Mouse (Mus musculus) ovary, postnatal 10 days (tissue): Measurements from ENCODE around the gene H2-Ob.

Source experiments
- DNase-seq: peaks from one replicate; pipeline ENCODE4 v3.0.0; 2022; ENCODE audit warnings: low spot score

The H2-Ob gene

DNA sequence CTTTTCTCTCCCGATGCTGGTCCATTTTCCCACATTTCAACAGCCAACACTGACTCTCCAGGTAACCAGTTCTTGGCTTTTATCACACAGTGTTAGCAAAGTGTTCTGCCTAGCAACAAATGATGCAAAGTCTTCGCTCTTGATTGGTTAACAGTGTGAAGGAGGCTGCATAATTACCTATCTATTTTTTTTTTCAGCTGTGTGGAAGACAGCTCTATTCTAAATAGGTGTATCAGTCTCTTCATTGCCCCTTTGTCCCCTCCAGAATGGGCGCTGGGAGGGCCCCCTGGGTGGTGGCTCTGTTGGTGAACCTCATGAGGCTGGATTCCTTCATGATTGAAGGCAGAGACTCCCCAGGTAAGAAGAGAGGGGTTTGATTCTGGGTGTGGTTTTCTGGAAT, at the start of gene H2-Ob:
TSS of gene H2-Ob (plus strand) at position 198 of the 400 bp plus-strand sequence.
- no peak for DNase-seq

- DNase-seq, result no peak
Observed at GRCm38 (mm10) chr17:34188986-34189385, 49.7 kb upstream of the H2-Ob start.

GRCm38 (mm10) chr17:34192852-34193251, 45.9 kb upstream of the H2-Ob start:
- no peak for DNase-seq

- no peak for DNase-seq
Observed at GRCm38 (mm10) chr17:34193468-34193867, 45.2 kb upstream of the H2-Ob start.

DNA sequence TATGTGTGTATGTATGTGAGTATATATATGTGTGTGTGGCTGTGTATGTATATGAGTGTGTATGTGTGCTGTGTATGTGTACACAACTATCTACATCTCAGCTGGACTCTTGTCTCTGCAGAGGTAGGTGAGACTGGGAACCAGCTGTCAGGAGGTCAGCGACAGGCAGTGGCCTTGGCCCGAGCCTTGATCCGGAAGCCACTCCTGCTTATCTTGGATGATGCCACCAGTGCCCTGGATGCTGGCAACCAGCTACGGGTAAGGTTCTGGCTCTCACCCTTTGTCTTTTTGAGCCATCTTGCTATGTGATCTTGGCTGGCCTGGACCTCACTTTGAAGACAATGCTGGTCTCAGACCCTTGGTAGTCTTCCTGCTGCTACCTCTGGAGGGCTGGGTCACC, 44.0 kb upstream of the H2-Ob start:
- DNase-seq, result no peak

DNA sequence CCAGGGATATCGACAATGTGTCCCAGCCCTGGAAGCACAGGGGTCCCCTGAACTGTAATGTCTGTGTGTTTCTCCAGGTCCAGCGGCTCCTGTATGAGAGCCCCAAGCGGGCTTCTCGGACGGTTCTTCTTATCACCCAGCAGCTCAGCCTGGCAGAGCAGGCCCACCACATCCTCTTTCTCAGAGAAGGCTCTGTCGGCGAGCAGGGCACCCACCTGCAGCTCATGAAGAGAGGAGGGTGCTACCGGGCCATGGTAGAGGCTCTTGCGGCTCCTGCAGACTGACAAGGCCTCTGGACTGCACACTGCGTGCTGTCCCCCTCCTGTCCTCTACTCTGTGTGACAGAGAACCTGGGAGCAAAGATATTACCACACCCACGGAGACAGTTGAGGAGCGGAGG, 42.2 kb upstream of the H2-Ob start:
- no peak for DNase-seq

DNA sequence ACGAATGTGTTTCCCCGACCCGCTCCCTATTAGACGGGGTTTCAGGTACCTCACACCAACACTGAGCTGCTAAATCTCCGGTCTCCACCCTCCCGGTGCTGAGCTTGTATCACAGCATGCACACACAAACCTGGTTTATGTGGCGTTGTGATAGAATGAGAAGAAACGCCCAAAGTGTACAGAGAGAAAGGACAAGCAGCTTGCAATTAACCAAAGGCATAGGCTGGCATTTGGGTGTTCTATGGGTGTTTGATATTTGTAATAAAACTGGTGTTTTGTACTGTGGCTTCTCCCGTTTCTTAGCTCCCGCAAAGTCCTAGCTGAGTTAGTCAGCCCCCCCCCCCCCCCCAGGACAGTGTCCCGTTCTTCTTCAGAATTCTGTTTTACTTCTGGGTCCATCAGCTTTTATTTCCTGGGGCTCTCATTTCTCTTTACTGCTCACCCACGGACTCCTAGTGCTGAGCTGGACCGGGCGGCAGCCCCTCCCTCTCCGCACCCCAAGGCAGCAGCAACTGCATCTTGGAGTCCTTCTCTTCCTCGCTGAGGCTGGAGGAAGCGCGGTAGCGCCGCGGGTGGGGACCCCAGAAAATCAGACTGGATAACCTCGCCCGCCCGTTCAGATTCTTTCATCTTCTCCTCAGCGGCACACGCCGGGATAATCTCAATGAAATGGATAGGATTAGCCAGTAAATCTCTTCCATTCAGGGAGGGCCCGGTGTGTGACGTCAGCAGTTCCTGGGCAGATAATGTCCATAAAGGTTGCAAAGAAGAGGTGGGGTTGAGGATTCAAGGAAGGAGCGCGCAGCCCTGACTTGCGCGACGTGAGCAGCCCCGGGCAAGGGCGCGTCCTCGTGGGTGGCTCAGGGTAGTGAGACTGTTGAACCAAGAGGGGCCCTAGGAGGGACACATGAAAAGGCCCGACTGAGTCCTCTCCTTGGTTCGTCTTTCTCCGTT, 41.5 kb upstream of the H2-Ob start, which contains the start of gene Psmb8:
TSS of gene Psmb8 (plus strand) at position 781 of the 954 bp plus-strand sequence.
- peak; percentile 74 for DNase-seq

DNA sequence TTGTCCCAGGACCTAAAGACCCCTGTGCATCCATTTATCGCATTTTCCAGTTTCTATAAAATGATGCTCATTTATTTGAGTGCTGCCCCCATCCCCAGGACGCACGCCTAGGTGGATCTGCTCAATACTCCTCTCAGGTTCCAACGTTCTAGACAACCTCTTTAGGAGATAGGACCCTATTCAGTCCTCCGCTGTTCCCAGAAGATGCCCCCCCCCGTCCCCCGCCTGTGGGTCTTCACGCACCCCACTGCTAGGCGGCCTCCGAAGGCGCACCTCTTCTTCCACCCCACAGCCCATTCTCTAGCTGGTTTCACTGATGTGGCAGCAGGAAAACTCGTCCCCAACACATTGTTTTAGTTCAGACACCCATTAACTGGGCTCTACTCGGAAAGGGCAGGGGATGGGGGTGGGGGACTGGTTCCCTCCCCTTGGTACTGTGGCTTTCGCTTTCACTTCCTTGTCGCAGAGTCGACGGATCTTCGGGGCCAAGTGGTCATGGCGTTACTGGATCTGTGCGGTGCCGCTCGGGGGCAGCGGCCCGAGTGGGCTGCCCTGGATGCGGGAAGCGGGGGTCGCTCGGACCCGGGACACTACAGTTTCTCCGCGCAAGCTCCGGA, 40.7 kb upstream of the H2-Ob start:
- no peak for DNase-seq

DNA sequence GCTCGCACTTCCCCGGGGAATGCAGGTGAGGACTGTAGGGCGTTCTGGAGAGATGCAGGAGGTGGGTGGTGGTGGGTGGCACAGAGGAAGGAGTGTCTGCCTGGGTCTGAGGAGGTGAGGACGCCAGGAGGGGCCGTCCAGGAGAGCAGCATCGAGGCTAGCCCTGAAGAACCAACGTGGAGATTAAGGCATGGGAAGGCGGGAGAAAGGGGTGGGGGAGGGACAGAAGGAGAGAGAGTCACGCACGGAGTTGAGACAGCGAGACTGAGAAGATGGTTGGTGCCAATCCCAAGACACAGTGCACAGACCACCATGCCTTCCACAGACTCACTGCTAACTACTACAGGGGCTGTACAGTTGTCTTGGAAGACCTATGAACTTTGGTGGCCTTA, 40.2 kb upstream of the H2-Ob start:
- DNase-seq, result no peak

- DNase-seq, result no peak
Observed at GRCm38 (mm10) chr17:34199050-34199619, 39.6 kb upstream of the H2-Ob start.

- DNase-seq, result no peak
Observed at GRCm38 (mm10) chr17:34200047-34200446, 38.7 kb upstream of the H2-Ob start.

- no peak for DNase-seq
Observed at GRCm38 (mm10) chr17:34200772-34201505, 37.8 kb upstream of the H2-Ob start.

DNA sequence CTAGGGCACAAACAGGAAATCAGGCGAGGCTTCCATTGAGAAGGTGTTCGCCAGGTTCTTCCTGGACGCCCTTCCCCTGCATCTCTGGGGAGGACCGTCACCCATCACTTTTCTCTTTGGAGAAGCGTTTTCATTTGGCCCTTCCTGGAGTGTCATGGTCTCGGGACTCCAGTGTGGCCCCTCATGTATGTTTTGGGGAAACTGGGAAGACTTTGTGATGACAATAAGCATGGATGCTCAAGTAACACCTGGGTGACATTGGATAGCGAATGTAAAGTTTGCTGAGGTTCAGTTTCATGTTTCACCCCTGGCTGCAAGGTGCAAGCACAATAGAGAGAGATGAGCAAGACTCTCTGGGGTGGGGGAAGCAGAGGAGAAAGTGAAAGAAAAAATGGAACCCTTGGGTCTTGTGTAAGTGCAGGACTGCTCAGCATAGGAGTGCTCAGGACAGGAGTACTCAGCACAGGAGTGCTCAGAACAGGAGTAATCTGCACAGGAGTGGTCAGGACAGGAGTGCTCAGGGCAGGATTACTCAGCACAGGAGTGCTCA, 37.1 kb upstream of the H2-Ob start:
- no peak for DNase-seq

- no peak for DNase-seq
Observed at GRCm38 (mm10) chr17:34202760-34203442, 35.8 kb upstream of the H2-Ob start.

- DNase-seq, result no peak
Observed at GRCm38 (mm10) chr17:34203444-34203843, 35.3 kb upstream of the H2-Ob start, which contains the start of gene Tap2. Tap2 (plus strand) TSS chr17:34203527.

DNA sequence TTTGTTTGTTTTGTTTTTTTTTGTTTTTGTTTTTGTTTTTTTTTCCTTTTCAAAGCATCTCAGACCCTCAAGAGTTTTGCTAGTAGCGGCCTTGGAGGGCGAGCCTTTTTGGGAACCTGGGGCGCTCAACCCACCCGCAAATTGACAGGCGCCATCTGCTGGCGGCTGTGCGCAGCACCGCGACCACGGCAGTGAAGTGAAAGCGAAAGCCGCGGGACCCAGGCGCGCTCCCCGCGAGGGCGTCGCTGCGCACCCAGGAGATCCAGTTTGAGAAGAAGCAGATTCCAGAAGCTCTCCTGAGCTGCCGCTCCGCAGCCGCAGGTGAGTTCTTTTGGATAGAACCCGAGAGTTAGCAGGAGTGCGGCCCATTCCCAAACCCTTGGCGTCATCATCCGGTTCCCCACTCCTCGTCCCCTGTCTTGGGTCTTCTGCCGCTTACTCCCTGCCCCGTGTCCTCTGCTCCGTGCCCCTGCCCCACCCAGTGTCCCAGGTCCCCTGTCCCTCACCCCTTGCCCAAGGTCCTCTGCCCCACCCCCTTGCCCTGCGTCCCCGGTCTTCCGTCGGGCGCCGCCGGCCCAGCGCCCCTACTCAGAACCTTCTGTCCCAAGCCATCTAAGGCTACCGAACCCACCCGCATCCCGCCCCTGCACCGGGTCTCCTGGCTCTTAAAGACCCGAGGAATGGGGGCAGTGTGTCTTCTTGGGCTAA, 34.2 kb upstream of the H2-Ob start:
- peak; percentile 85 for DNase-seq

GRCm38 (mm10) chr17:34205021-34205745, 33.5 kb upstream of the H2-Ob start:
- DNase-seq, result no peak

DNA sequence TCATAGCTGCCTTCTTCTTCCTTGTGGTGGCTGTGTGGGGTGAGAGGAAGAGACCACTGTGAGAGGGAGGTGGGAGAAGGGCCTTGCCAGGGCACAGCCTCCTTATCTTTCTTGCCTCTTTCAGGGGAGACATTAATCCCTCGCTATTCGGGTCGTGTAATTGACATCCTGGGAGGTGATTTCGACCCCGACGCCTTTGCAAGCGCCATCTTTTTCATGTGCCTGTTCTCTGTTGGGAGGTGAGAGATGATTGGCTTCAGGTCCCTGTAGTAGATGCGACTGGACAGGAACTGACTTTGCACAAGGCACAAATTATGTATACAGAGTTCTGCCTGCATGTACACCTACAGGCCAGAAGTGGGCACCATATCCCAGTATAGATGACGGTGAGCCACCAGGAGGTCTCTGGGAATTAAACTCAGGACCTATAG, 32.9 kb upstream of the H2-Ob start:
- DNase-seq, result no peak

GRCm38 (mm10) chr17:34206731-34207130, 32.0 kb upstream of the H2-Ob start:
- no peak for DNase-seq

- DNase-seq, result no peak
Observed at GRCm38 (mm10) chr17:34207456-34207855, 31.2 kb upstream of the H2-Ob start.
